Mouse (Mus musculus) E14TG2a.4 (cell line): Measurements from ENCODE around the gene Stat5b.

Experiments
- CTCF ChIP-seq: conservative IDR thresholded peaks from 2 replicates; pipeline ENCODE4 v1.5.1; 2014; ENCODE audit warnings: low read length
- POU5F1 ChIP-seq: IDR thresholded peaks from 2 replicates; pipeline ENCODE4 v1.6.1; 2014; ENCODE audit warnings: low read length, borderline replicate concordance

DNA sequence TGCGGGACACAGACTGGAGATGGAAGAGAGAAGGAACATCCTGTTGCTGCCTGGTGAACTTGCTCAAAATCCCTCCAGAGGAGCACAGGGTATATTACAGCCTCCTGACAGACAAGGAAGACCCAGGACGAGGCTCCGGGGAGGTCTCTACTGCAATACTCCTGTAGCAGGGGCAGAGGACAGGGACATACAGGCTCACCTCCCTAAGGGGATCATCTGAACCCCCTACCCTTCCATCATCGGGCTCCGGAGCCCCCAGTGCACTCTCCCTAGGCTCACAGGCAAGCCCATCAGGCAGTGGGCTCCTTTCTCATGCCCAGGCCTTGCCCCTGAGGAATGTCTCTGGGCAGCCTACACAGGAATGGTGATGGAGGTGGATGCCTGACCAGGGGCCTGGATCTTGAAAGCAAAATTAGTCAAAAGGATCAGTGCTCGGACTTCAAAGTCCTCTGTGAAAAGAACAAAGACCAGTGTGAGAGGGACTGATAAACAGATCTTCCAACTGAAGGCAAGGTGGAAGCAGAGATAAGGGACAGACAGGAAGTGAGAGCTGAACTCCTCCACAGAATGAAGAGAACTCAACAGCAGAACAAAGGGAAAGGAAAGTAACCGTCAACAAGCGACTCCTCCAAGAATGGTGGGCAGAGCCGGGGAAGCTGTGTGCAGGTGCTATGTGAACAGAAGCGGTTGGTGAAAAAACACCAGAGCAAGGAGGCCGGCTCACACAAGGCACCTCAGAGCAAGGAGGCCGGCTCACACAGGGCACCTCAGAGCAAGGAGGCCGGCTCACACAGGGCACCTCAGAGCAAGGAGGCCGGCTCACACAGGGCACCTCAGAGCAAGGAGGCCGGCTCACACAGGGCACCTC, 41.0 kb upstream of the Stat5b start:
- no peak for TF ChIP-seq CTCF
- TF ChIP-seq POU5F1: no peak
